Mouse (Mus musculus) heart, embryonic 12.5 days (tissue): ENCODE measurements around the gene Gprin1. TPM values are rescaled to one million over a fixed set of nuclear protein-coding genes. Genes with fewer than 3 reads are reported as not detected.

Experiments used
- ATAC-seq: fragments of 200-750 bp; cut with Nextera tagmentation; 2 replicates; pipeline ENCODE4 v1.8.0; 2017; ENCODE audit warnings: moderate TSS enrichment, moderate library complexity; ENCODE audit not compliant: insufficient number of reproducible peaks, low FRiP score
- H3K27ac ChIP-seq: fragments of 300-500 bp; sonication (generic); 2 replicates; pipeline ENCODE4 v1.5.1; 2016; ENCODE audit warnings: mild to moderate bottlenecking, moderate library complexity; ENCODE audit not compliant: poor library complexity, severe bottlenecking
- H3K27me3 ChIP-seq: fragments of 300-500 bp; sonication (generic); replicated peaks from 2 replicates; pipeline ENCODE4 v1.6.1; 2016; ENCODE audit warnings: mild to moderate bottlenecking, moderate library complexity
- H3K36me3 ChIP-seq: fragments of 300-500 bp; sonication (generic); 2 replicates; pipeline ENCODE4 v1.6.1; 2016; ENCODE audit warnings: mild to moderate bottlenecking, moderate library complexity
- H3K4me1 ChIP-seq: fragments of 300-500 bp; sonication (generic); replicated peaks from 2 replicates; pipeline ENCODE4 v1.6.1; 2016; ENCODE audit warnings: mild to moderate bottlenecking
- H3K4me2 ChIP-seq: fragments of 300-500 bp; sonication (generic); 2 replicates; pipeline ENCODE4 v1.6.1; 2016; ENCODE audit warnings: mild to moderate bottlenecking, moderate library complexity
- H3K4me3 ChIP-seq: fragments of 300-500 bp; sonication (generic); 2 replicates; pipeline ENCODE4 v1.5.1; 2016; ENCODE audit warnings: mild to moderate bottlenecking
- H3K9ac ChIP-seq: fragments of 300-500 bp; sonication (generic); 2 replicates; pipeline ENCODE4 v1.6.1; 2016; ENCODE audit warnings: mild to moderate bottlenecking, moderate library complexity
- H3K9me3 ChIP-seq: fragments of 300-500 bp; sonication (generic); replicated peaks from 2 replicates; pipeline ENCODE4 v1.6.1; 2016; ENCODE audit warnings: mild to moderate bottlenecking, moderate library complexity
- WGBS: fragments of 180-500 bp; shearing (Covaris S2); methylation state at CpG from one replicate; pipeline ENCODE4 v1.1.7; 2016; 5-methylcytosine and 5-hydroxymethylcytosine counted together
- polyA plus RNA-seq: library from polyadenylated mRNA; unstranded; fragments of >200 nt; fragmentation: Nextera tagmentation; extraction: Ambion mirVana; gene quantifications from 2 replicates; pipeline ENCODE4 v1.2.1, GENCODE M21; 2016

The Gprin1 gene
- 0.22 and 0.27 TPM in 2 replicates for polyA plus RNA-seq

GRCm38 (mm10) chr13:54749864-54750411 is at the start of gene Gprin1:
Gene Gprin1, minus strand, starts transcription at chr13:54749874.
- no peak for ATAC-seq
- 1% methylated on average over 29 of the region's 29 CpGs for WGBS
- H3K9ac ChIP-seq: 0 out of 2 replicates have a peak within 1 kb of the TSS, but pooled peaks have one; percentile 55

GRCm38 (mm10) chr13:54798740-54799139 is 49.1 kb upstream of the Gprin1 start:
- Histone ChIP-seq H3K36me3 (no peaks in the 10 kb centered on the region), H3K4me1 (no peaks in the 10 kb centered on the region), H3K4me2 (no peak overlapping the region), H3K27me3 (peaks cover 49% of the 10 kb centered on the region), H3K9ac (no peak overlapping the region), H3K4me3 (no peak overlapping the region), H3K9me3 (peaks cover 4% of the 10 kb centered on the region; the same call in 1 of the 2 replicates), H3K27ac (no peak overlapping the region)
- ATAC-seq: no peak
- 50% methylated on average over 10 of the region's 10 CpGs for WGBS

More at GRCm38 (mm10) chr13:54749864-54750411, at the start of gene Gprin1:
- Histone ChIP-seq H3K27me3 (peaks cover 96% of the 10 kb centered on the region), H3K36me3 (no peaks in the 10 kb centered on the region), H3K4me3 (peak within 1 kb of the TSS; percentile 62), H3K27ac (no peak within 1 kb of the TSS), H3K4me2 (peak within 1 kb of the TSS; percentile 89), H3K9me3 (no peaks in the 10 kb centered on the region), H3K4me1 (peaks cover 15% of the 10 kb centered on the region; the same call in 1 of the 2 replicates)

- Histone ChIP-seq H3K36me3 (no peaks in the 10 kb centered on the region), H3K27me3 (peaks cover 53% of the 10 kb centered on the region), H3K4me3 (no peak overlapping the region), H3K27ac (no peak overlapping the region), H3K9ac (no peak overlapping the region), H3K4me2 (no peak overlapping the region), H3K9me3 (peaks cover 3% of the 10 kb centered on the region; the same call in 1 of the 2 replicates), H3K4me1 (no peaks in the 10 kb centered on the region)
- WGBS: 71% methylated on average over 16 of the region's 16 CpGs
- no peak for ATAC-seq
These were observed 48.4 kb upstream of the Gprin1 start for GRCm38 (mm10) chr13:54797861-54798643.

GRCm38 (mm10) chr13:54797356-54797755 is 47.7 kb upstream of the Gprin1 start:
- Histone ChIP-seq H3K27me3 (peaks cover 60% of the 10 kb centered on the region), H3K9me3 (no peaks in the 10 kb centered on the region), H3K4me2 (no peak overlapping the region), H3K27ac (no peak overlapping the region), H3K4me3 (no peak overlapping the region), H3K4me1 (no peaks in the 10 kb centered on the region), H3K9ac (no peak overlapping the region), H3K36me3 (no peaks in the 10 kb centered on the region)
- no peak for ATAC-seq
- 39% methylated on average over 4 of the region's 4 CpGs for WGBS

- WGBS: 41% methylated on average over 5 of the region's 5 CpGs
- H3K36me3 ChIP-seq: no peaks in the 10 kb centered on the region
- no peak overlapping the region for H3K27ac ChIP-seq
- H3K27me3 ChIP-seq: peaks cover 73% of the 10 kb centered on the region
- H3K9ac ChIP-seq: no peak overlapping the region
- peaks cover 5% of the 10 kb centered on the region for H3K4me1 ChIP-seq
- no peak for ATAC-seq
- H3K4me2 ChIP-seq: no peak overlapping the region
- no peak overlapping the region for H3K4me3 ChIP-seq
- no peaks in the 10 kb centered on the region for H3K9me3 ChIP-seq
These were observed 45.2 kb upstream of the Gprin1 start for GRCm38 (mm10) chr13:54794843-54795242.

DNA sequence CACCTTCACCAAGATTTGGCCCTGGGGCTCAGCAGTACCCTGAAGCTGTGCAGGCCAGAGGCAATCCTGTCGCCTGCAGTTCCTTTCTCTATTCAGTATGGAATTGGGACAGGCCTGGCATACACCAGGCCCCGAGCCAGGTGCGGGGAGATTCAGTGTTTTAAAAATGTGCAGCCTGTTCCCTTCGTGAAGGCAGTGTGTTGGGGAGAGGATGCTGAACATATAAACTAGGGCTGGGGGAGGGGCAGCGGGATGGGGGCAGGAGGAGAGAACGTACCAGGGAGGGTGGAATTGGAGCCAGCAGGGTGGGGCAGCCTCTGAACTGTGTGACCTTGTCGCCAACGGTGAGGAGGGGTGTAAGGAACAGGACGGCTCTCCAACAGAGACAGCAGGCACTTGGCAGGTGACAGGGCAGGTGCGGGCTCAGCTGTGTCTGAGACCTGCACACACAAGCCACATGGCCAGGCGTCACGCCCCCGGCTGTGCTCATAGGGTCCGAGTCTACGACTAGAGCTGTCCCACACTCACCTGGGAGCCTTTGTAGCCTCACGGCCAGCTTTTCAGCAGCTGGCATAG is 44.4 kb upstream of the Gprin1 start:
- Histone ChIP-seq H3K4me1 (peaks cover 9% of the 10 kb centered on the region), H3K9me3 (no peaks in the 10 kb centered on the region), H3K9ac (no peak overlapping the region), H3K36me3 (no peaks in the 10 kb centered on the region), H3K27ac (no peak overlapping the region), H3K27me3 (peaks cover 73% of the 10 kb centered on the region), H3K4me3 (no peak overlapping the region), H3K4me2 (no peak overlapping the region)
- ATAC-seq: no peak
- 72% methylated on average over 16 of the region's 16 CpGs for WGBS

GRCm38 (mm10) chr13:54792259-54793230 is 42.9 kb upstream of the Gprin1 start:
- H3K9ac ChIP-seq: no peak overlapping the region
- H3K27ac ChIP-seq: no peak overlapping the region
- H3K36me3 ChIP-seq: no peaks in the 10 kb centered on the region
- ATAC-seq: no peak
- peaks cover 70% of the 10 kb centered on the region for H3K27me3 ChIP-seq
- peaks cover 9% of the 10 kb centered on the region for H3K4me1 ChIP-seq
- no peaks in the 10 kb centered on the region for H3K9me3 ChIP-seq
- 11% methylated on average over 21 of the region's 21 CpGs for WGBS
- no peak overlapping the region for H3K4me3 ChIP-seq
- H3K4me2 ChIP-seq: no peak overlapping the region

DNA sequence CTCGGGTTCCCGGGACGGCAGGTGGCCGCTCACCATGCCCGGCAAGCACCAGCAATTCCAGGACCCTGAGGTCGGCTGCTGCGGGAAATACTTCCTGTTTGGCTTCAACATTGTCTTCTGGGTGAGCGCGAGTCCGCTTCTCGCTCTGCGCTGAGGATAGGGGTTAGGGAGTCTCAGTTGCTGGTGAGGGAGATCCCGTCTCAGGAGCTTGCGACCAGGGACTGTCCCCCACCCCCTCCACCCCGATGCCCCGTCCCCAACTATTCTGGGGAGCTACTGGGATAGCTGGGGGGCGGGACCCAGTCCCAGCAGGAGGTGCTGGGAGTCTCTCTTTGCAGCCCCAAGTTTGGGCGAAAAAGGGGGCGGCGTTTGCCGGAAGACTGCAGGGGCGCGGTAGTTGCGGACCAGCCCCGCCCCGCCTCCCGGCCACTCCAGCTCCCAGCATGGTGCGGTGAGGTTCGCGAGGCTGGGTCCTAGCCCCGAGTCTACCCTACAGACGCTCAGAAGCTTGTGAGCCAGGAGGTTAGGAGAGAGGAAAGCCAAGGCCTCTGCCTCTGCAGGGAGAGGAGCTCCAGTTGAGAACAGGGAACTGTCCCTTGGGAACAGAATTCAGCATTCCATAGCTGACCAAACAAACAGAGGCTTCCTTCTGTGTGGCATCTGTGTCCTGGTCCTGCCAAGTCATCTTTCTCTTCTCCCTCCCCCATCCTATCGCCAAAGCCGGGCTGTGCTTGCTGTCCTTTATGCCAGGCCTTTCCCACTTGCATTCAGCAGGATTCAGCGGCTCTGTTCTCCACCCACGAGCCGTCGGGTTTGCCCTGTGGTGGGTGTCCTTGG is 40.1 kb upstream of the Gprin1 start:
- Histone ChIP-seq H3K4me2 (peak overlapping the region; percentile 94), H3K4me1 (peaks cover 9% of the 10 kb centered on the region), H3K27ac (no peak overlapping the region), H3K9me3 (no peaks in the 10 kb centered on the region), H3K27me3 (peaks cover 53% of the 10 kb centered on the region), H3K36me3 (no peaks in the 10 kb centered on the region), H3K4me3 (peak overlapping the region; percentile 55), H3K9ac (peak overlapping the region; percentile 28)
- WGBS: 2% methylated on average over 38 of the region's 38 CpGs
- peak; percentile 23 for ATAC-seq

DNA sequence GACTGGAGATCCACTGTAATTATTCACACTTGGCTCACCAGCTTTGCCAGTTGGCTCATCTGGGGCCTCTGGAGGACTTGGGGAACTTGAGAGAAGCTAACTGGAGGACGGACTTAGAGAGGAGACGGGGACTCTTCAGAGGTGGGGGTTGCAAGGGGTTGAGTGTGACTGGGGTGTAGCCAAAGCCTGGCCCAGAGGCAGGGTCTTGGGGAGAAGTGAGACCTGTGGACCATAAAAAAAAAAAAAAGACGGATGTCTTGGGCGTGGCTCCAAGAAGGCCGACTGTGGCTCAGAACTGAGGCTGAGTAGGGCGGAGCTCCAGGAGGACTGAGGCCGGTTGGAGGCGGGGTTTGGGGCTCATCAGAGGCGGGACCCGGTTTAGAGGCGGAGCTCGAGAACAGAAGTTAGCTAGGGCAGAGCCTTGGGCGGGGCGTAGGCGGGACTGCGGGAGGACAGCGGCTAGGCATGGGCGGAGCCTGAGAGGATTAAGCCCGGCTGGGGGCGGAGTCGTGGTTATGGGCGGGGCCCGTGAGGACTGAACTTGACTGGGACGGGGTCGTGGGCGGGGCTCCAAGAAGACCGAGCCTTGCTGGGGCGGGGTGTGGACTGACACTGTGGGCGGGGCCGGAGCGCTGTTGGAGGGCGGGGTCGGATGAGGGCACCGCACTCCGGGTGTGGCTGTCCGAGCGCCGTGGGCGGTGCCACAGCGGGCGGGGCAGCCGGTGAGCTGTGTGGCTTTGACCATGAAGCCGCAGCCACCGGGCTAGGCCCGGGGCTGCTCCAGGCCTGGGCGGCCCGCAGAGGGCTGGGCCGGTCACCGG is 39.3 kb upstream of the Gprin1 start, which contains the start of gene Tspan17:
Gene Tspan17, plus strand, starts transcription at position 638 of the 821 bp plus-strand sequence.
- peak; percentile 87 for ATAC-seq
- whole genome bisulfite sequencing: 3% methylated on average over 47 of the region's 49 CpGs
- H3K9ac ChIP-seq: peak within 1 kb of the TSS; percentile 28
- H3K4me1 ChIP-seq: peaks cover 9% of the 10 kb centered on the region
- H3K36me3 ChIP-seq: no peaks in the 10 kb centered on the region
- H3K9me3 ChIP-seq: no peaks in the 10 kb centered on the region
- peaks cover 45% of the 10 kb centered on the region for H3K27me3 ChIP-seq
- H3K27ac ChIP-seq: no peak within 1 kb of the TSS
- peak within 1 kb of the TSS; percentile 94 for H3K4me2 ChIP-seq
- peak within 1 kb of the TSS; percentile 55 for H3K4me3 ChIP-seq
